Mouse (Mus musculus) forebrain, embryonic 10.5 days (tissue): ENCODE data around the gene Adam29. TPM values are rescaled to one million over a fixed set of nuclear protein-coding genes. Genes with fewer than 3 reads are reported as not detected.

Source experiments
- DNase-seq: peaks from one replicate; pipeline ENCODE4 v3.0.0-alpha.2; 2017; ENCODE audit warnings: low spot score; ENCODE audit errors: extremely low spot score
- H3K27ac ChIP-seq: fragments of 300-500 bp; sonication (generic); 2 replicates; pipeline ENCODE4 v1.5.1; 2016; ENCODE audit warnings: mild to moderate bottlenecking
- H3K27me3 ChIP-seq: fragments of 300-500 bp; sonication (generic); 2 replicates; pipeline ENCODE4 v1.6.1; 2016; ENCODE audit warnings: mild to moderate bottlenecking; ENCODE audit not compliant: poor library complexity, severe bottlenecking
- H3K36me3 ChIP-seq: fragments of 300-500 bp; sonication (generic); replicated peaks from 2 replicates; pipeline ENCODE4 v1.6.1; 2016; ENCODE audit warnings: mild to moderate bottlenecking, moderate library complexity
- H3K4me1 ChIP-seq: fragments of 300-500 bp; sonication (generic); 2 replicates; pipeline ENCODE4 v1.6.1; 2016
- H3K4me3 ChIP-seq: fragments of 300-500 bp; sonication (generic); 2 replicates; pipeline ENCODE4 v1.5.1; 2016; ENCODE audit warnings: mild to moderate bottlenecking, moderate library complexity
- H3K9me3 ChIP-seq: fragments of 300-500 bp; sonication (generic); 2 replicates; pipeline ENCODE4 v1.6.1; 2016; ENCODE audit warnings: mild to moderate bottlenecking, moderate library complexity
- WGBS: fragments of 180-500 bp; shearing (Covaris S2); methylation state at CpG from one replicate; pipeline ENCODE4 v1.1.7; 2016; 5-methylcytosine and 5-hydroxymethylcytosine counted together
- polyA plus RNA-seq: library from polyadenylated mRNA; unstranded; fragments of >200 nt; fragmentation: Nextera tagmentation; extraction: Ambion mirVana; gene quantifications from 2 replicates; pipeline ENCODE4 v1.2.1, GENCODE M21; 2016

Adam29 gene
- not detected in 2 replicates for polyA plus RNA-seq

- WGBS: 85% methylated on average over 1 of the region's 1 CpGs
- H3K4me3 ChIP-seq: no peak within 1 kb of the TSS
- H3K4me1 ChIP-seq: no peaks in the 10 kb centered on the region
- H3K36me3 ChIP-seq: no peaks in the 10 kb centered on the region
- no peak for DNase-seq
- no peak within 1 kb of the TSS for H3K27ac ChIP-seq
- no peaks in the 10 kb centered on the region for H3K9me3 ChIP-seq
- no peaks in the 10 kb centered on the region for H3K27me3 ChIP-seq
Measured at GRCm38 (mm10) chr8:55906848-55907247, at the start of gene Adam29. Adam29 (minus strand) TSS chr8:55906948.

- DNase-seq: peak; percentile 57
- Histone ChIP-seq H3K4me1 (peaks cover 12% of the 10 kb centered on the region), H3K4me3 (peak overlapping the region; percentile 50), H3K36me3 (no peaks in the 10 kb centered on the region), H3K9me3 (no peaks in the 10 kb centered on the region), H3K27ac (no peak overlapping the region), H3K27me3 (no peaks in the 10 kb centered on the region)
- 0% methylated on average over 8 of the region's 8 CpGs for WGBS
Measured at GRCm38 (mm10) chr8:55940526-55940880, 33.8 kb upstream of the Adam29 start.

- Histone ChIP-seq H3K27me3 (no peaks in the 10 kb centered on the region), H3K4me3 (peak within 1 kb of the TSS; percentile 50), H3K36me3 (no peaks in the 10 kb centered on the region), H3K9me3 (no peaks in the 10 kb centered on the region), H3K4me1 (peaks cover 12% of the 10 kb centered on the region), H3K27ac (no peak within 1 kb of the TSS)
- 10% methylated on average over 11 of the region's 11 CpGs for WGBS
- DNase-seq: peak; percentile 47
Measured at GRCm38 (mm10) chr8:55939870-55940525, 33.2 kb upstream of the Adam29 start, which contains the start of gene Glra3. Glra3 (plus strand) TSS chr8:55940460.

Other genes starting within 250 kb of the Adam29 start
- gene Glra3, start 33.5 kb upstream of the Adam29 start, polyA plus RNA-seq: 0.02 and 0.07 TPM in 2 replicates